Mouse (Mus musculus): ENCODE measurements at regions not wholly inside any gene's neighbourhood (a gene's known extent, or its start where the extent isn't known, plus 50 kb on each side); places are given as distances from the start of the nearest gene placed in this dataset.
A peak's percentile ranks its signal among the peaks of the same experiment; 100 is the strongest.

DNA sequence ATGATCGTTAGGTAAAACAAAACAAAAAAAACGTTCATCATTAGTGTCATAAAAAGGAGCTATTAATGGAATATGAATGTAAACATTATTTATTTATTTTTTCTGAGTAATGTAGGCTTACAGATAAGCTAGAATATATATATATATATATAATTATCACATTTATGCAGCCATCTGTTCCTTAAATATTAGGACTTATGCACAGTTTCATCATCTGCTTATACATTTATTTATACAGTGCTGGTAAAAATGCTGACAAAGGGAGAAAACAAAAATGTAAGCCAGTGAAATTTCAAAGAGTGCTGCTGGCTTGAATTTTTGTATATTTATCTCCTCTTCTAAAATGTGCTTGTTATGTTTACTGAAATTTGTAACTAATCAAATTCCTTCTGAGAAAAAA is 4841.7 kb upstream of the Gm7489 start:
- DNase-seq (ENCODE audit: low spot score in 2 of 2), result no peak

GRCm38 (mm10) chr15:49065069-49065468 is 4819.6 kb upstream of the Gm7489 start:
- DNase-seq (ENCODE audit: low spot score in 2 of 2), result no peak

DNA sequence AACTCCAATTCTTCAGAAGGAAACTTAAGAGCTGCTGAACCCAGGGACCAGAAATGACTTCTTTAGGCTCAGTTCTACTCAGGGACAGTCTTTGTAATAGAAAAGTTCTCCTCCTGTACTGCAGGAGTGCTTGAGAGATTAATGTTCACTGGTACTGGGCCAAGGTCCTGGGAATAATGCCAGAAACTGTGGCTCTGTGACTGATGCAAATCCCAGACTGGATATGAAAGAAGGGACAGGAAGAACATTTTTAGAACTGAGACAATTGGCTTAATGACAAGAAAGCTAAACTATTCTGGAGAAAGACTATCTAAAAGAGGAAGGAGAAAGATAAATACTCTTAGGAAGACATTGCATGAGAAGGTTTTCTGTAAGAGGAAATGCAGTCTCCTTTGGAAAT is 4818.8 kb upstream of the Gm7489 start:
- peak; percentile 10 to 24 for DNase-seq (ENCODE audit: low spot score in 2 of 2)

DNA sequence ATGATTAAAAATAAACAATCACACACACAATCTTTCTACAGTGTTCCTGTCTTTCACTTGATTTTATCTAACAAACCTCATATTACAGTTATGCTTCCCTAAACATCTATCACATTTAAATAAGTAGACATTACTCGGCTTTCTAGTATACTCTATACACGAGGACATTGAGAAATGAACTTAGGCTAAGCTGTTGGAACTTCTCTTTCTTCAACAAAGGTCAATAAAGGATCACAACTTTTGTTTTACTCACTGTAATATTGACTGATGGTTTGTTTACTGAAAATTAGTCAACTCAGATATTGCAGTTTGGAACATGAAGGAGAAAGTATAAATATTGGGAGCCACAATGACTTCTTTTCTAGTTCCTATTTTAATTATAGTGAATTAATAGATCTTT is 4818.3 kb upstream of the Gm7489 start:
- no peak for DNase-seq (ENCODE audit: low spot score in 2 of 2)

All from frontal cortex, postnatal 25 days (tissue).